Mouse (Mus musculus) midbrain, embryonic 16.5 days (tissue): ENCODE data around the gene Ikzf4. TPM values are rescaled to one million over a fixed set of nuclear protein-coding genes. Genes with fewer than 3 reads are reported as not detected.

Experiments
- ATAC-seq: fragments of 200-750 bp; cut with Nextera tagmentation; 2 replicates; pipeline ENCODE4 v1.8.0; 2017; ENCODE audit warnings: moderate TSS enrichment
- H3K27ac ChIP-seq: fragments of 300-500 bp; sonication (generic); 2 replicates; pipeline ENCODE4 v1.5.1; 2014; ENCODE audit warnings: mild to moderate bottlenecking, low read length, mixed read lengths
- H3K27me3 ChIP-seq: fragments of 300-500 bp; sonication (generic); 2 replicates; pipeline ENCODE4 v1.6.1; 2014; ENCODE audit warnings: low read depth, low read length, mixed read lengths; ENCODE audit not compliant: control insufficient read depth, insufficient read depth
- H3K36me3 ChIP-seq: fragments of 300-500 bp; sonication (generic); 2 replicates; pipeline ENCODE4 v1.6.1; 2014; ENCODE audit warnings: mild to moderate bottlenecking, low read length, moderate library complexity, mixed read lengths; ENCODE audit not compliant: control insufficient read depth, insufficient read depth
- H3K4me1 ChIP-seq: fragments of 300-500 bp; sonication (generic); 2 replicates; pipeline ENCODE4 v1.6.1; 2014; ENCODE audit warnings: mild to moderate bottlenecking, low read length, mixed read lengths; ENCODE audit not compliant: control insufficient read depth, insufficient read depth
- H3K4me2 ChIP-seq: fragments of 300-500 bp; sonication (generic); 2 replicates; pipeline ENCODE4 v1.6.1; 2014; ENCODE audit warnings: mild to moderate bottlenecking, low read length, mixed read lengths
- H3K4me3 ChIP-seq: fragments of 300-500 bp; sonication (generic); 2 replicates; pipeline ENCODE4 v1.5.1; 2014; ENCODE audit warnings: low read depth, mild to moderate bottlenecking, low read length, moderate library complexity, mixed read lengths
- H3K9ac ChIP-seq: fragments of 300-500 bp; sonication (generic); 2 replicates; pipeline ENCODE4 v1.6.1; 2014; ENCODE audit warnings: low read depth, low read length, mixed read lengths
- H3K9me3 ChIP-seq: fragments of 300-500 bp; sonication (generic); replicated peaks from 2 replicates; pipeline ENCODE4 v1.6.1; 2014; ENCODE audit warnings: mild to moderate bottlenecking, low read length, mixed read lengths; ENCODE audit not compliant: control insufficient read depth, poor library complexity, severe bottlenecking
- WGBS: fragments of 180-500 bp; shearing (Covaris S2); extraction: QIAGEN DNeasy Blood & Tissue Kit; methylation state at CpG from one replicate; pipeline ENCODE4 v1.1.7; 2014; 5-methylcytosine and 5-hydroxymethylcytosine counted together
- polyA plus RNA-seq: library from polyadenylated mRNA; unstranded; fragments of >200 nt; fragmentation: Nextera tagmentation; extraction: Ambion mirVana; gene quantifications from 2 replicates; pipeline ENCODE4 v1.2.1, GENCODE M21; 2015

Gene Ikzf4
- polyA plus RNA-seq, 1 experiment from 2014 or later, result 23.5 TPM

DNA sequence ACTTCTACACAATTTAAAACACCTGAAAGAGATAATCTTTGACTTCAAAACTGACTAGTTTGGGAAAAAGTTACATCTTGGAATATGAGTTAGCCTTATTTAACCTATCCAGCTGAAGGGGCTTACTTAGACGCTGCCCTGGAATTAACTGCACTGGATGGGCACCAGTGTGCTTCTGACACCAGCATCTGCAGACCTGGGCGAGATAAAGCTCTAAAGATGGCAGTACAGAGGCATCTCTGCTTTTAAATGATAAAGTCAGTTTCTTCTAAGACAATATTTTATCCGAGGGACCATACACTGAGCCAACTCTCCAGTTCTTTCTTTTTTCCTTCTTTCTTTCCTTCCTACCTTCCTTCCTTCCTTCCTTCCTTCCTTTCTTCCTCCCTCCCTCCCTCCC lies 19.0 kb upstream of the Ikzf4 start:
- H3K27ac ChIP-seq, result no peak overlapping the region
- H3K36me3 ChIP-seq, result no peaks in the 10 kb centered on the region
- peaks cover 11% of the 10 kb centered on the region for H3K4me1 ChIP-seq
- H3K4me3 ChIP-seq, result no peak overlapping the region
- WGBS, result 78% methylated on average over 3 of the region's 3 CpGs
- H3K4me2 ChIP-seq, result no peak overlapping the region
- H3K9ac ChIP-seq, result no peak overlapping the region
- H3K9me3 ChIP-seq, result no peaks in the 10 kb centered on the region
- ATAC-seq, result no peak
- no peaks in the 10 kb centered on the region for H3K27me3 ChIP-seq

DNA sequence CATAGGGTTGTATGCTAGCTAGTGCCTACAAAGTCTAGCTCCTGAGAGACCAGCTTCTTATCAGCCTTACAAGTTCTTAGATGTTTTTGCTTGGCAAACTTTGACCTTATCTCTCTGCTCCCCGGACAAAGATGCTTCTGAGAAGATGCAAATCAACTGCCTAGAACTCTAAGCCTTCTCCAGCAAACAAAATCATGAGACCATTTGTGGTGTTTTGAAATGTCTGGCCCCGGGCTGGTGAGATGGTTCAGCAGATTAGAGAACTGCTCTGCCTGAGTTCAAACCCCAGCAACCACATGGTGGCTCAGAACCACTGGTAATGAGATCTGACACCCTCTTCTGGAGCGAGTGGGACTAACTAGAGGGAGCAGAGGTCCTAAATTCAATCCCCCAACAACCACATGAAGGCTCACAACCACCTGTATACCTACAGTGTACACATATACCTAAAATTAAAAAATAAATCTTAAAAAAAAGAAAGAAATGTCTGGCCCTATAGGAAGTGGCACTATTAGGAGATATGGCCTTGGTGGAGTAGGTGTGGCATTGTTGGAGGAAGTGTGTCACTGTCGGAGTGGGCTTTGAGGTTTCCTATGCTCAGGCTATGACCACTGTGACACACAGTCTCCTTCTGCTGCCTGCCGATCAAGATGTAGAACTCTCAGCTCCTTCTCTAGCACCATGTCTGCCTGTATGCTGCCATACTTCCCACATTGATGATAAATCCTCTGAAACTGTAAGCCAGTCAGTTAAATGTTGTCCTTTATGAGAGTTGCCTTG lies 17.8 kb upstream of the Ikzf4 start:
- peaks cover 10% of the 10 kb centered on the region for H3K4me1 ChIP-seq
- H3K9ac ChIP-seq, result no peak overlapping the region
- H3K4me2 ChIP-seq, result no peak overlapping the region
- H3K4me3 ChIP-seq, result no peak overlapping the region
- no peaks in the 10 kb centered on the region for H3K27me3 ChIP-seq
- H3K9me3 ChIP-seq, result no peaks in the 10 kb centered on the region
- 74% methylated on average over 5 of the region's 5 CpGs for WGBS
- H3K36me3 ChIP-seq, result no peaks in the 10 kb centered on the region
- ATAC-seq, result no peak
- H3K27ac ChIP-seq, result no peak overlapping the region

DNA sequence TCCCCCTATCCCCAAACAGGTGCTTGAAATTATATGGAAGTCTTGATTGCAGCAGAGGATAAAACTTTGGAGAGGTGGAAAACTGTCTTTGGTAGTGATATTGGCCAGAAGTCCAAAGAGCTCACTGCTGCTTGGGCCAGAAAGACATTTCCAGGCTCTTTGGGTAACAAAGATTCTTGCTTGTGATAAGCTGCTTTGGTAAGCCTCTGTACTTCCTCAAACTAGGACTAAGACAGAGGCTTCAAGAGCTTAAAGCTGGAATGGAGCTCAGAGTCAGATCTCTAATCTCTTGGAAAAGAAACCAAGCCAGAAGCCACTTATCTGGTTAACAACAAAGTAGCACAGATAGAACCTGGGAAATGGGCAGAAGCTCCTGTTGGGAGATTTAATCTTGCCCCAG lies 16.7 kb upstream of the Ikzf4 start:
- H3K36me3 ChIP-seq, result no peaks in the 10 kb centered on the region
- no peak overlapping the region for H3K4me3 ChIP-seq
- no peak overlapping the region for H3K9ac ChIP-seq
- no peaks in the 10 kb centered on the region for H3K4me1 ChIP-seq
- no peaks in the 10 kb centered on the region for H3K27me3 ChIP-seq
- no peak overlapping the region for H3K4me2 ChIP-seq
- no peaks in the 10 kb centered on the region for H3K9me3 ChIP-seq
- no peak overlapping the region for H3K27ac ChIP-seq
- no peak for ATAC-seq

DNA sequence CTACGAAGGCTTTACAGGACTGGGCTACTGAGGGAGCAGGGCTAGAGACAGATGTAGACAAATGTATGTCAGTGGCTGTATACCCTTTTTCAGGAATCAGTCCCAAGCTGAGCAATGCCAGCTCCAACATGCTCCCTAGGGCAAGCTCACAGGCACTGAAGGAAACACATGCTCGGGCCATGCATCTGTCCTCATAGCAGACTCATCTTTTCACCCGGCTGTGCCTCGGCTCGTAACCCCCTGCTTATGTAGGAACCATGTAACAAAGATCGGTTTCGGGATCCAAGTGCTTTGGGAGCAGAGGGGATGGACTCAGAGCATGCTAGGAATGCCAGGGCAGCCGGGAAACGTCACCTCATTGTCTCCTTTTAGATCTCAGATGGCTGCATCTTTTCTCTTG lies 13.7 kb upstream of the Ikzf4 start:
- H3K27me3 ChIP-seq, result no peaks in the 10 kb centered on the region
- H3K4me3 ChIP-seq, result no peak overlapping the region
- H3K36me3 ChIP-seq, result no peaks in the 10 kb centered on the region
- no peaks in the 10 kb centered on the region for H3K4me1 ChIP-seq
- ATAC-seq, result no peak
- H3K9me3 ChIP-seq, result no peaks in the 10 kb centered on the region
- H3K27ac ChIP-seq, result no peak overlapping the region
- WGBS, result 51% methylated on average over 9 of the region's 9 CpGs
- H3K4me2 ChIP-seq, result no peak overlapping the region
- H3K9ac ChIP-seq, result no peak overlapping the region

DNA sequence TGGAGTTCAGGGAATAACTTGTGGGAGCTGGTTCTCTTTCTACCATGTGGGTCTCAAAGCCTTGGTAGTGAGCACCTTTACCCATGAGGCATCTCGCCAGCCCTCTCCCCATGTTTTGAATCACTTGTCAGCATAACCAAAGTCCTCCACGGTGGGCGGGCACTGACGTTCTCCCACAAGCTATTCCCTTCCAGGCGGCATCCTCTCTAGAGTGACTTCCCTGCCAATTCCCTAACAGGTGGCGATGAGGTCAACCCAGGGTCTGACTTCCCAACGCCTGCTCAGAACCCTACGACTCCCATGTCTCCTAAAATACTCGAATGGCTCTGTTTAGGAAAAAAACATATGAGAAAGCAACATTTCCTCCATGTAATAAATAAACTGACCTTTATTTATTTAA lies 12.1 kb upstream of the Ikzf4 start:
- Histone ChIP-seq H3K4me3 (no peak overlapping the region), H3K36me3 (no peaks in the 10 kb centered on the region), H3K27me3 (no peaks in the 10 kb centered on the region), H3K4me2 (no peak overlapping the region), H3K4me1 (no peaks in the 10 kb centered on the region), H3K27ac (no peak overlapping the region), H3K9me3 (no peaks in the 10 kb centered on the region), H3K9ac (no peak overlapping the region)
- ATAC-seq, result no peak
- 72% methylated on average over 9 of the region's 9 CpGs for WGBS

DNA sequence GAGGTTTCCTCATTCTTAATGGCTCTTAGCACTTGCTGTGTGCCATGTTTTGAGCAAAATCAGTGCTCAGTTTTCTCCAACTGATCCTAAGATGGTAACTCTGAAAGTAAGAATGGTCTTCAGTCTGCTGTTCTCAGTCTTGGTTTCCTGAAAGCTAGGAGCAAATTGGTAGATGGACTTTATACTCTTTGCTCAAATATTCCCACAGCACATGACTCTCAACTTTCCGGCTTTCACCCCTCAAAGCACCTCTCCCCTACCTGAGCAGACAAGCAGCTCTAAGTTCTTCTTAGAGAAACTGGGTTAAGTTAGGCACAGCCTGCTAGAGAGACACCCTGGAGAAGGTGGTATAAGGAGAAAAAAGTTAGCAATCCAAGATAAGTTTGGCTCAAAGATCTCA lies 10.9 kb upstream of the Ikzf4 start:
- 93% methylated on average over 1 of the region's 1 CpGs for WGBS
- Histone ChIP-seq H3K9ac (no peak overlapping the region), H3K4me1 (no peaks in the 10 kb centered on the region), H3K27ac (no peak overlapping the region), H3K36me3 (no peaks in the 10 kb centered on the region), H3K4me2 (no peak overlapping the region), H3K9me3 (no peaks in the 10 kb centered on the region), H3K27me3 (no peaks in the 10 kb centered on the region), H3K4me3 (no peak overlapping the region)
- ATAC-seq, result no peak

DNA sequence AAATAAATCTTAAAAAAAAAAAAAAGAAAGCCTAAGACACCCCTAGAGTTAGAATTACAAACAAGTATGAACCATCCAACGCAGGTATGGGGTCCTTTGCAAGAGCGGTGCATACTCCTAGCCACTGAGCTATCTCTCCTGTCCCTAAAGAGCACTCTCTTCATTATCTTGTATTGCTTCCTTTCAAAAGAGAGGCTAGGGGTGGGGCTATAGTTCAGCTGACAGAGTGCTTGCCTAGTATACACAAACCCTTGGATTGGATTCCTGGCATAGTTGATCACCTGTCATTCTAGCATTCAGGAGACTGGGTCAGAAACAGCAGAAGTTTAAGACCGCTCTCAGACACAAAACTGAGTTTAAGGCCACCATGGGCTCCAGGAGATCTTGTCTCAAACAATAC lies 9.5 kb upstream of the Ikzf4 start:
- H3K36me3 ChIP-seq, result no peaks in the 10 kb centered on the region
- no peaks in the 10 kb centered on the region for H3K4me1 ChIP-seq
- H3K9ac ChIP-seq, result no peak overlapping the region
- no peak overlapping the region for H3K4me2 ChIP-seq
- no peak for ATAC-seq
- H3K27ac ChIP-seq, result no peak overlapping the region
- H3K4me3 ChIP-seq, result no peak overlapping the region
- no peaks in the 10 kb centered on the region for H3K27me3 ChIP-seq
- 95% methylated on average over 3 of the region's 3 CpGs for WGBS
- no peaks in the 10 kb centered on the region for H3K9me3 ChIP-seq

DNA sequence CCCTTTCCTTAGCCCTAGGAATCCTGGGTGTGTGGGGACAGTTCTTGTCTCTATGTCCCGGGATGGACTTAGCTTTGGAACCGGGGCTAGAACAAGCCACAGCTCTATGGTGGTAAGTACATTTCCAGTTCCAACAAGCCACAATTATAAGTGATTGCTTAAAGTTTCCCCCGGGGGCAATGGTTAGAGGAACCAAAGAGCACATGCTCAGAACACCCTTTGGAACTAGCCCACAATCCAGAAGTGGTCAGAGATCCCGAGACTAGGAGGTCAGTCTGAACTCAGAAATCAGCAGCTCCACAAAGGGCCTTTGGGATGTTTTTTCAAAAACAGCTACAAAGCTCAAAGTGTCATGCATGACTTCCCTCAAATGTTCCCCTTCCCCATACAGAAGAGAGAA lies 8.1 kb upstream of the Ikzf4 start:
- Histone ChIP-seq H3K4me1 (no peaks in the 10 kb centered on the region), H3K4me2 (no peak overlapping the region), H3K36me3 (peaks cover 5% of the 10 kb centered on the region; the same call in 1 of the 2 replicates), H3K9ac (no peak overlapping the region), H3K9me3 (no peaks in the 10 kb centered on the region), H3K27me3 (no peaks in the 10 kb centered on the region), H3K4me3 (no peak overlapping the region), H3K27ac (no peak overlapping the region)
- WGBS, result 70% methylated on average over 4 of the region's 4 CpGs
- no peak for ATAC-seq

DNA sequence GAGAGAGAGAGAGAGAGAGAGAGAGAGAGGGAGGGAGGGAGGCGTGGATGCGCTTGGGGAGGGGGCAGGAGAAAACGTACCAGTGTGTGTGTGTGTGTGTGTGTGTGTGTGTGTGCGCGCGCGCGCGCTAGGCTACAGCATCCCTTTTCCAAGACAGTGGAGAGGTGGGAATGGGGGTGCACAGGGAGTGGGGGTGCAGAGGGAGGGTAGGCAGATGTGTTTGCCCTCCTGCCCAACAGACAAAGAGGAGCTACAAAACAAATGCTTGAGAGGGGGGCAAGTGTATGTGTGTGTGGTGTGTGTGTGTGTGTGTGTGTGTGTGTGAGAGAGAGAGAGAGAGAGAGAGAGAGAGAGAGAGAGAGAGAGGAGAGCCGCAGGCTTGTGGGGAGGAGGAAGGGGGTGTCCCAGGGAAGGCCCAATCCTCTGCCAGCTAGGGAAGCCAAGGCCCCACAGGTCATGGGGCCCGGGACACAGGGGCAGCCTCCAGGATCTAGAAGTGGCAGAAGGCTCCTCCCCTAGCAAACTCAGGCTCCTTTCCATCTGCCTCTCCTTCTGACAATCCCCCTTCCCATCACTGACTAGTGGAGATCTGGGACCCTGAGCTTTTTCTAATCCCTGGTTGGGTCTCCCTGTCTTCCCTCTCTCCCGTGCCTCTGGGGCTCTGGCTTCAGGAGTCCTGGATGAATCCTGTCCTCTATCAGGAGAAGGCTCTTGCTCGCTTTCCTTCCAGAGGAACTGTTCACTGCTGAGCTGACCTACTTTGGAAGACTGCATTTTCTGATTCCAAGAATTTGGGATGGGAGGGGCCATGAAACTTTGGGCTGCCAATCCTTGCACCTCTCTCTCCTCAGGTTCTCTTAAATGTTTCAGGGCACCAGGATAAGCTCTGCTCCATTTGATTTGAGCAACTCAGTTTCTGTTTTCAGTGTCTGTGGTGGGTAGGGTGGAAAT lies 623 bp upstream of the Ikzf4 start:
- no peaks in the 10 kb centered on the region for H3K9me3 ChIP-seq
- 2% methylated on average over 9 of the region's 13 CpGs for WGBS
- H3K4me2 ChIP-seq, result peak overlapping the region; percentile 71
- peaks cover 5% of the 10 kb centered on the region for H3K36me3 ChIP-seq
- peak overlapping the region; percentile 97 for H3K27ac ChIP-seq
- H3K27me3 ChIP-seq, result no peaks in the 10 kb centered on the region
- peak; percentile 79 for ATAC-seq
- peaks cover 27% of the 10 kb centered on the region for H3K4me1 ChIP-seq
- H3K9ac ChIP-seq, result peak overlapping the region; percentile 69
- peak overlapping the region; percentile 67 for H3K4me3 ChIP-seq
